Mouse (Mus musculus) frontal cortex, postnatal 14 days (tissue): ENCODE measurements around the gene Tmsb15a.
"Not testable (repeated sequence)": the region's sequence is repeated elsewhere in the genome, so short reads cannot be mapped to it uniquely, and the experiment has no call there.

Source experiments
- DNase-seq, 2 experiments: peaks; one replicate each; pipeline ENCODE4 v3.0.0; 2022; ENCODE audit warnings: low spot score in 2 of 2

Gene Tmsb15a

DNA sequence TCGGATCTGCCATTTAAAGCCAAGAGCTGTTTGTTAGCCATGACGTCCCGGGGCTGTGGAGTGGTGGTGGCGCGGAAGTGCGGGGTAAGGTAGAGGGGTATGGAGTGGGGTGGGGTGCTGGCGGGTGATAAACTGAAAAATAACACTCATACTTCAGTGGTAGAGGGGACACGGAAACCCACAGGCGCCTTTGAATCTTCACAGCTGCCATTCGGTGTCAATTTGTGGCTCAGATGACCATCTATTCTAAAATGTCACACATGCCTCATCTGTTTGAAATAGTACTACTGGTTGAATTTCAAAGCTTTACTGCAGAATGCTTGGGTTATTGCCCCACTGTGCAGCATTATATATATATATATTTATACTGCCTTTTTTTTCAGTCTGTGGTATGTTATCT, at the start of gene Tmsb15a:
Gene Tmsb15a (minus strand): TSS at position 101 of the 400 bp plus-strand sequence.
- DNase-seq, result no peak

DNA sequence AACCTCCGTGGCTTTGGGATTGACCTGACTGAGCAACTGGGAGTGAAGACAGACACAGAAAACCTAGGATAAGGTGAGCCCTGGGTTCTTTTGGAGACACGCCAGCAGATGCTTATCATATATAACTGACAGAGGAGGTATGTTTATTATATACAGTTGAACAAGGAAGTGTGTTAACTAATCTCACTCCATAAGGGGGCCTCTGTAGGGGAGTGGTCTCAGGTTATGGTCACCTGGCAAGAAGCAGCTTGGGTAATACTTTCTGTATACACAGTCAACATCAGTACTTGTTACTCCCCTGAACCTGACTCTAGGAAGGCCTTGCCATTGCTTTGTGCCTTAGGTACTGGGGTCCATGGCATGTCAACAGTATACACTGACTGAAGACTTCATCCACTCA, 43.5 kb upstream of the Tmsb15a start:
- no peak for DNase-seq

DNA sequence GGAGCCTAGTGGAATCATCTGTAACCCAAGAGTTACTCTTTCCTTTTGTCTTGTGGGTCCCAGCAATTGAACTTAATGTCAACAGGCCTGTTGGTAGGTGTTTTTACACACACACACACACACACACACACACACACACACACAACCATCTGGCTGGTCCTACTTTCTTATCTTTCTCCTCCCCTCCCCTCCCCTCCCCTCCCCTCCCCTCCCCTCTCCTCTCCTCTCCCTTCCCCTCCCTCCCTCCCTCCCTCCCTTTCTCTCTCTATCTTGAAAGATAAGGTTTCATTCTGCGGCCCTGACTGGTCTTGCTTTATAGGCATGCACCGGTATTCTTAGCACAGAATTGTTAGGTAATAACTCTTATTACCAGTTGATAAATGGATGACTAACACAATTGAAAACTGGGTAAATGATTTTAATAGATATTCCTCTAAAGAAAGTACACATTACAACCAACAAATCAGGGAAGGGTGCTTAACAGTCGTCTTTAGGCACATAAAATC, 43.0 kb upstream of the Tmsb15a start:
- DNase-seq, result no peak

DNA sequence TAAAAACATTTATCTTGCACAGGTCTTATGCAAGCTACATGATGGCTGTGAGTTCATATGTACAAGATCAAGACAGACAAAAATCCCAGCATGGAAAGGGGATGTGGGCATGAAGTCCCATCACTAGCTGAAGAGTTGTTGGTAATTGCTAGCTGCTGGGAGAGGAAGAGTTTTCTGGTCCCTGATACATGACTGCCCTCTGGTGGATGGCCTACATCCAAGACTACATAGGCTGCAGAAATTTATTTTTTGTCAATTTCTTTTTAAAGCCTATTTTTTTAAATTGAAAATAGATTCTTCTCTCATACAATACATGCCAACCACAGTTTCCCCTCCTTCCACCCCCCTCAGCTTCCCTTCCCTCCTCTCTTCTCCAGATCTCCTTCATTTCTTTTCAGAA, 36.6 kb upstream of the Tmsb15a start:
- DNase-seq, result no peak

DNA sequence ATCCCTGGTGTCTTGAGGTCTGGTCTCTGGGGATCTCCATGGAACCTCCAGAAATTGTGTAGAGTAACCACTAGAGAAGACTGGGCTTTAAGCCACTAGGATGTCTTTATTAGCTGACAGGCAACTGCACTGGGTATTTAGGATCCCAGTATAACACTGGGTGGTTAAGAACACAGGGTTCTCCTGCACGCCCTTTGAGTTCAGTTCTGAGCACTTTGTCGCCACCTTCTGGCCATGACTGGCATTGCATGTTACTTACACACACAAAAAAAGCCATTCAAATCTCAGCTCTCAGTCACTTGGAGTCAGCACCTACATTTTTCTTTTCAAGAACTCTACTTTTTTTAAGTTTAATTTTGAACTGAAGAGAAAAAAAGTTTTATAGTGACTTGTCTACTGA, 27.8 kb upstream of the Tmsb15a start:
- DNase-seq, result peak; percentile 24 to 64

DNA sequence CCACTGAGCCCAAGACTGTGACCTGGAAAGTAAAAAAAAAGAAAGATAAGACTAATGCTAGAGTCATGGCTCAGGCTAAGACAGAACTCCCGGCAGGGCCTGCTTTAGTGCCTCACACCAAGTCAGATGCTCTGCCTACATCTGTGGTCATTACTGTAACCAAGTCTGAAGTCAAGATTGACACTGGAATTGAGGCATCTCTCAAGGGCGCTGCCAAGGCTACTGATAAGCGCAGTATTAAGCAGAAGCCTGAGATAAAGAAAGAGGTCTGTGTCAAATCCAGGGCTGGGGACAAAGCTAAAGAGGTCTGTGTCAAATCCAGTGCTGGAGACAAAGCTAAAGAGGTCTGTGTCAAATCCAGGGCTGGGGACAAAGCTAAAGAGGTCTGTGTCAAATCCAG, 20.3 kb upstream of the Tmsb15a start:
- DNase-seq, result not testable (repeated sequence)

DNA sequence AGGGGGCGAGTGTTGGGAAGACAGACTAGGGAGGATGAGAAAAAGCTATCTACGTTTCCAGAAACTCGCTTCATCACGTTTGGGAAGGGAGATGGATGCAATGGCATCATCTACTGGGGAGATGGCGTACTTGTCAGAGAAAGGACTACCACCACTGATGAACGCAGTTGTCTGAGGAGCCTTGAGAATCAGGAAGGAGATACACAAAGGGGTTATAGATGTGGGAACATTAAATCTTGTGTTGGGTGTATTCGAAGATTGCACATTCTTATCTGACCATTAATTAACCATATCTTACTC, 17.9 kb upstream of the Tmsb15a start:
- no peak for DNase-seq

DNA sequence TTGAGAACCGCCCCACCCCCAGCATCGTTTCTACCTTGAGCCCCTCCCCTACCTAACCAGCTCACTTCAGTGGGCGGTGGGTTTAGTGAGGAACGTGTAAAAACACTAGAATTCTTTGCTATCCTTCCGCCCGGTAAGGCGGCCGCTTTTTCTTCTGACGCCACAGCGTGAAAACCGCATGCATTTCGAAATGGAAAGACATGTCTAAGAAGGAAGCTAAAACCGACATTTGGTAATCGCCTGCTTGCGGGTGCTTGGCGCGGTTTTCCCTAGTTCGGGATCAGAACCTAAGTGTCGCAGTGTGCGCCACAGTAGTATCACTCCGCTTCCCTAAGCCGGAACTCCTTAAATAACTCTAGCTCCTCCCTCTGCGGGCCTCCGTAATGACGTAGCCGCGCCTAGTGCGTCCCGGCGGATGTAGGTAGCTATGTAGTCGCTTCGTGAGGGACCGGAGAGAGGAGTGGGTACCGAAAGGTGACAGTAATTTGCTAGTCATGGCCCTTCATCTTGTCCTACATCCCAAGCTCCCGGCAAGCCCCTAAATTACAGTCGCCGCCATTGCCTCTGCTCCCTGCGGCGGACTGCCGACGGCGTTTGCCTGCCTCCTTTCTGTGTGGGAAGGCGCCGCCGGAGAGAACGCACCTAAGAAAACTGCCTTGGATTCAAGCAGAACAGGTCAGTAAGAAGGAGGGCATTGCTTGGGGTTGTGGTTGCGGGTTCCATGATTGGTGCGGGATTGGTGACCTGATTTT, 17.4 kb upstream of the Tmsb15a start, which contains the start of the genes Armcx5 and Gprasp1:
Gene Armcx5 (plus strand): TSS at position 430 of the 752 bp plus-strand sequence.
Gene Gprasp1 (plus strand): TSS at position 430 of the 752 bp plus-strand sequence.
- peak; percentile 78 to 83 for DNase-seq

DNA sequence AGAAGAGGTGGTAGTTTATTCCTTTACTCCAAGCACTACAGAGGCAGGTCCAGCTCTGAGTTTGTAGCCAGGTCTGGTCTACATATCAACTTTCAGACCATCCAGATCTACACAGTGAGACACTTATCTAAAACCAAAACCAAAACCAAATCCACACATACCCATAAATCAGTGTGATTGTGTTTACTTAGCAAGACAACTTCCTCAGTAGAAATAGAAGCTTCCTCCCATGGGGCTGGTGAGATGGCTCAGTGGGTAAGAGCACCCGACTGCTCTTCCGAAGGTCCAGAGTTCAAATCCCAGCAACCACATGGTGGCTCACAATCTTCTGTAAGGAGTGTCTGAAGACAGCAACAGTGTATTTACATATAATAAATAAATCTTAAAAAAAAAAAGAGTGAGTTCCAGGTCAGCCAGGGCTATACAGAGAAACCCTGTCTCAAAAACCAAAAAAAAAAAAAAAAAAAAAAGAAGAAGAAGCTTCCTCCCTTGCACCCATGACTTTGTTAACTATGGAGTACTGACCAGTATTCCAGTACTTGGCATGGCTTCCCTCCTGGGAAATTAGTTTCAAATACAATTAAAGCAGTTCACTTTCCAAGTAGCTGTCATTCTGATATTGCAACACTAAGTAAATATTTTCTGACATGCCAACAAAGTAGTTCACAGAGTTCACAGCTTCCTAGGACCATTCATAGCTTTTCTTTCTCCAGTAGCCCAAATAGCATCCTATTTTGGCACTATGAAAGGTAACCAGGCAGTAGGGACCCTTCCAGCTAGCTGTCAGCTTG, 13.9 kb upstream of the Tmsb15a start:
- DNase-seq, result no peak

DNA sequence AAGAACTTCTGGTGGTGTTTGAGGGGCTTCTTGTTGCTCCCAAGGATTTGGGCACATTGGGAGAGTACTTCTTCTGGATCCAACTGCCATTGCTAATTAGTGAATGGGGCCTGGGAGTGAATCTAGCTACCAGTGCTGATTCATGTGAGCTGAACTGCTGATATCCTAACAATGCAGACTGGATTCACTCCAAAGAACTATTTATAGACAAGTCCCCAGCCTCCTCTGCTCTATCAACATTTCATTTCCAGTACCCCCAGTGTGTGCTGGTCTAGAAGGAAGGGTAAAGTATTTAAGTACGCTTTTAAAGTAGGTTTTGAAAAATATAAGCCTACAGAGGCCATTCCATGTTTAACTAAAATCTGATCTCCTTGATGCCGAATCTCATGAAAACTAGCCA, 12.2 kb downstream of the Tmsb15a start:
- no peak for DNase-seq

DNA sequence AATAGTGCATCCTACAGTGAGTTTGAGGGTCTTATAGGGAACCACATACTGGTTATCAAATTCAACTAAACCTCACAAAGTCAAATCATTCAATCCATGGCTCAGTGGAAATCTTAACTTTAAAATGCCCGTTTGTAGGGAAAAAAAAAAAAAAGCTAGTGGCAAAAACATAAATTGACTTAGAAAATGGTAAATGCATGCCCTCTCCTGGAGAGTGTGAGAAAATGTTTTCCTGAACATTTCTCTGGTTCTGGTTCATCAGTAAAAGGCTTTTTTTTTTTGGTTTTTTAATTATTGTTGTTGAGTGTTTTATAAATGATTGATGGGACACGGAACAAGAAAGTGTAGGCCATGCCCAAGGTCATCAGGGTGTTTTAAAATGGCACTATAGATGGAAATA, 20.7 kb downstream of the Tmsb15a start:
- DNase-seq, result no peak

DNA sequence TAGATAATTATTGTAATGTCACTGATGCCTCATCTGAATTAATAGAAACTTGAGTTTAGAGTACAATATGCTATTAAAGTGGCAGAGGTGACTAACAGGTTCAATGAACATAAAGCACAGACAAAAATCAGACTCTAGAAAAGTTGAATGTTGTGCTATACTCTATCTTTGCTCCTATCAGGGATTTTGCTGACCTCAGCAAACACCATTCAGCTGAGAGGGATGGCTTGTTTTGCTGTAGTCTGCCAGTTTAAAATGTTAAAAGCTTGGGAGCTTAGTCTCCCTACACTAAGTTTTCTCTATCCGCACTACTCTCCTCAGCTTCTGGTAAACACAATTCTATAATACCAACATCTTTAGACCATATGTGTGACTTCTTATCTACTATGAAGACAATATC, 21.9 kb downstream of the Tmsb15a start:
- DNase-seq, result no peak

DNA sequence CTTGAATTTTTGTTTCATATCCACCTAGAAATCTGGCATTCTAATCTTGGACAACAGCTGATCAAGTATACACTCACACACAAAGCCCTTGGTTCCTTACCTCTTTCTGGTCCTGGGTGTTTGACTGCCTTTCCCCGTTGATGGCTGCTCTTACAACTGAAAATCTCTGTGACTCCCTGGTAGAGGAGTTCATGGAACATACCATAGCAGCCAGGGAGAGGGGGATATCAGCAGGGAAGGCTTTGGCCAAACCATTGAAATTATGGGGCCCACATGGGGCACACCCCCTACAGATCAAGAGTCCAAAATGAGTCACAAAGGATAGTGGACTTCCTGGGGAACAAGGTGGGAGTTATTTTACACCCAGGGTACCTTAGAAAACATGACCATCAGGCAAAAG, 31.4 kb downstream of the Tmsb15a start, which contains the start of gene Tcp11x2:
Gene Tcp11x2 (minus strand): TSS at position 158 of the 400 bp plus-strand sequence.
- no peak for DNase-seq

DNA sequence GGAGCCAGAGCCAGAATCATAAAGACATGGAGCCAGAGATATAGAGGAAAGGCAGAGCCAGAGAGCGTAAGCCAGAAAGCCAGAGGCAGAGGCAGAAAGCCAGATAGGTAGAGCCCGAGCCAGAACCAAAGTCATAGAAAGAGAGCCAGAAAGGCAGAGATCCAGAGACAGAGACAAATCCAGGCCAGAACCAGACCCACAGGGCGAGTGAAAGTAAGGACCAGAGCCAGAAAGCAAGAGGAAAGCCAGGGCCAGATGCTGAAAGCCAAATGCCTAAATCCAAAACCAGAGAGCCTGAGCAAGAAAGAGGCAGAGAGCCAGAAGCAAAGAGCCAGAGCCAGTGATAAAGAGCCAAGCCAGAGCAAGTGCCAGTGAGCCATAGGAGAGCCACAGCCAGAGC, 37.3 kb downstream of the Tmsb15a start:
- DNase-seq, result no peak

DNA sequence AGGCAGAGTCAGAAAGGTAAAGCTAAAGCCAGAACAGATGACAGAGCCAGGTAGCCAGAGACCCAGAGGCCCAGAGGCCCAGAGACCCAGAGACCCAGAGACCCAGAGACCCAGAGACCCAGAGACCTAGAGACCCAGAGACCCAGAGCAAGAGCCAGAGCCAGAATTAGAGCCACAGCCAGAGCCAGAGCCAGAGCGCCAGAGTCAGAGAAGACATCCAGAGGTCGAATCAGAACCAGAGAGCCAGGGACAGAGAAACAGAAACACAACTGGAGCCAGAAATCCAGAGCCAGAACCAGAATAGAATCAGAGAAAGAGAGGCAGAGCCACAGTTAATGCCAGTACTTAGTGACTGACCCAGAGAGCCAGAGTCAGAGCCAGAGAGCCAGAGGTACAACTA, 43.2 kb downstream of the Tmsb15a start:
- DNase-seq, result no peak
